Mouse (Mus musculus) embryo, embryonic 11 days (tissue): Measurements from ENCODE around the gene Mmp15.
"Not testable (repeated sequence)": the region's sequence is repeated elsewhere in the genome, so short reads cannot be mapped to it uniquely, and the experiment has no call there.

ENCODE experiments used
- DNase-seq: peaks from one replicate; pipeline ENCODE4 v3.0.0-alpha.2; 2015

The Mmp15 gene

GRCm38 (mm10) chr8:95378928-95379327 is 26.9 kb downstream of the Mmp15 start:
- not testable (repeated sequence) for DNase-seq

- DNase-seq: no peak
Observed at GRCm38 (mm10) chr8:95380953-95381352, 28.9 kb downstream of the Mmp15 start.

- DNase-seq: no peak
Observed at GRCm38 (mm10) chr8:95381595-95381994, 29.5 kb downstream of the Mmp15 start.

GRCm38 (mm10) chr8:95384501-95384900 is 32.4 kb downstream of the Mmp15 start:
- no peak for DNase-seq

- no peak for DNase-seq
Observed at GRCm38 (mm10) chr8:95386037-95386436, 34.0 kb downstream of the Mmp15 start.

- no peak for DNase-seq
Observed at GRCm38 (mm10) chr8:95387221-95387620, 35.2 kb downstream of the Mmp15 start.

- DNase-seq: no peak
Observed at GRCm38 (mm10) chr8:95387936-95388335, 35.9 kb downstream of the Mmp15 start.

- no peak for DNase-seq
Observed at GRCm38 (mm10) chr8:95390312-95390711, 38.2 kb downstream of the Mmp15 start.

- no peak for DNase-seq
Observed at GRCm38 (mm10) chr8:95391101-95391500, 39.0 kb downstream of the Mmp15 start.

GRCm38 (mm10) chr8:95392604-95393003 is 40.5 kb downstream of the Mmp15 start:
- no peak for DNase-seq

- no peak for DNase-seq
Observed at GRCm38 (mm10) chr8:95395186-95395918, 43.3 kb downstream of the Mmp15 start.

GRCm38 (mm10) chr8:95396752-95397151 is 44.7 kb downstream of the Mmp15 start:
- DNase-seq: peak; percentile 46

GRCm38 (mm10) chr8:95397201-95397600 is 45.1 kb downstream of the Mmp15 start:
- no peak for DNase-seq

GRCm38 (mm10) chr8:95399131-95399530 is 47.1 kb downstream of the Mmp15 start:
- no peak for DNase-seq

GRCm38 (mm10) chr8:95401091-95401490 is 49.0 kb downstream of the Mmp15 start:
- DNase-seq: no peak

GRCm38 (mm10) chr8:95409518-95409917 is 57.5 kb downstream of the Mmp15 start:
- DNase-seq: no peak

- DNase-seq: no peak
Observed at GRCm38 (mm10) chr8:95411309-95411972, 59.4 kb downstream of the Mmp15 start.

GRCm38 (mm10) chr8:95422193-95422810 is 70.2 kb downstream of the Mmp15 start:
- no peak for DNase-seq
